Mouse (Mus musculus): ENCODE results near the gene Gm20538.

The Gm20538 gene

GRCm38 (mm10) chr19:44535376-44535775, 17.3 kb downstream of the Gm20538 start:
- no peak for DNase-seq (ENCODE audit: low spot score in 2 of 2)

DNA sequence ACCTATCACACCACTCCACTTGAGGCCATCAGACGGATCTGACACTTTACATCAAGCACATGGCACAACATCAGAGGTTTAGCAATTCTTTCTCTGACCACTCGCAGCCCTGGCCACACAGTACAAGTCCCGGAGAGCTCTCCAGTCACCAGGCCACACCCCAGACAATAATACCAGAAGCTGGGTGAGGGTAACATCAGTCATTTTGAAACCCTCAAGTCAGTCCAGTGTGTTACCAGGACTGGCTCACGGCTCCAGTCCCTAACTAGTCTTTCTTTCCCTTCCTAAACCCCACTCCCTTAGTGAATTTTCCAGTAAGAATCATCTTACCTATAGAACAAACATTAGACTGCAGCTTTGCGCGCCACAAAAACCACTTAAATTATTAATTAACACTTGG, 22.6 kb downstream of the Gm20538 start:
- no peak for DNase-seq (ENCODE audit: low spot score in 2 of 2)

DNA sequence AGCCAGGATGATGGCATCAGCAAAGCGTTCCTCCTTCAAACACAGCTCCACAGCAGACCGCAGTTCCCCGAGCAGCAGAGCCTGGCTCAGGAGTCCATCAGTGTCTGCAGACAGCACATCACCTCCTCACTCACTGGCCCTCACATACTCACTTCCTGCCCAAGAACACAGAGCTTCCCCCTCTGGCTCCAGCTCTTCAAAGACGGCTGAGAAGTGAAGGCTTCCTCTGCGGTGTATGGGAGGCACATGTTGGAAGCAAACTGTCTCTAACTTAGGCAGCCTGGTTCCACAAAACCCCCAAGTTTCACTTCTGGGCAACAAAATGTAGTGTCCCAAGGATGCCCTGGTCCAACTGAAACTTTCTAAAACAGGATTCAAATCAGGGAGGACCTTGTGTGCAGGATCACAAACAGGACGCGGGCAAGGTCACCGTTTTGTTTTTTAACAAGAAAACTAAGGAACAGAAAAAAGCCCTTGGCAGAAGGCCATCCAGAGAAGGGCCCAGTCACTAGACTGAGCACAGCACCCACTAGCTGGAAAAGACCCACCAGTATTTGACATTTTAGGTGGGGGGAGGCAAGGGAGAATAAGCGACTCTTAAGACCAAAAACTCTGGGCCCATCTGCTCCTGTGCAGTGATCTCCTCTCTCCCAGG, 27.0 kb downstream of the Gm20538 start:
- DNase-seq (ENCODE audit: low spot score in 2 of 2) = no peak

DNA sequence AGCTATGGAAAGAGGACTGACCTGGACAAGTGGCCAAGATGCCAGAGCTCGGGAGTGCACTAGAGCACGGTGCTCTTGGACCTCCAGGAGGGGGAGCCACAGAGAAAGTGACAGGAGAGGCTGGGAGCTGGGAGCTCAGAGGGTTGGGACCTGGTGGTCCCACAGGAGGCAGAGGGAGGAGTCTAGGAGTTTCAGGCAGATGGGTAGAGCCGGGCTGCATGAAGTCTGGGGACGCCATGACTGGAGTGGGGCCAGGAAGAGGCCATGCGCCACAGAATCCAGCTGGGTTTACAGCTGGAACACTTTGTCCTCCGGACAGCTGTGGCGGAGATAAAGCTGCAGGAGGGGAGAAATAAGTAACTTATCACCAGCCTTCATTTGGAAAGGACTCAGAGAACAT, 33.5 kb downstream of the Gm20538 start:
- peak in 1 of 2 experiments; percentile 9 for DNase-seq (ENCODE audit: low spot score in 2 of 2)

GRCm38 (mm10) chr19:44517996-44518768, 34.4 kb downstream of the Gm20538 start:
- DNase-seq (ENCODE audit: low spot score in 2 of 2) = no peak

DNA sequence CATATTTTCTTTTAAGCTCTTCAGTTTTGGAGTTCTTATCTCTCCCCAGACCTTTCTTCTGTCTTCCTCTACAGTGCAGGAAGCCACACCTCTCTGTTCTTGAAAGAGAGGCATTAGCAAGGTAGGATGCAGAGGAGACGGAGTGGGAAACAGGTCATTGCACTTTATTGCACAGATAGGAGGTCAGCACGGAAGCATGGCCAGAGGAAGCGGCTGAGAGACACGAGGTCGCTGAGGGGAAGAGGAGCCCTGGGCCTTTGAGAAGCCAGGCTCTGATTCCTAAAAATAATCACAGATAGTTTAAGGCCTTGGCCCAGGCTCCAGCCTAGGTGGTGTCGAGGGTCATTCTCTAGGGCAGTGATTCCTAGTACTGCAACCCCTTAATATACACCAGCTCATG, 36.9 kb downstream of the Gm20538 start:
- DNase-seq (ENCODE audit: low spot score in 2 of 2) = no peak

DNA sequence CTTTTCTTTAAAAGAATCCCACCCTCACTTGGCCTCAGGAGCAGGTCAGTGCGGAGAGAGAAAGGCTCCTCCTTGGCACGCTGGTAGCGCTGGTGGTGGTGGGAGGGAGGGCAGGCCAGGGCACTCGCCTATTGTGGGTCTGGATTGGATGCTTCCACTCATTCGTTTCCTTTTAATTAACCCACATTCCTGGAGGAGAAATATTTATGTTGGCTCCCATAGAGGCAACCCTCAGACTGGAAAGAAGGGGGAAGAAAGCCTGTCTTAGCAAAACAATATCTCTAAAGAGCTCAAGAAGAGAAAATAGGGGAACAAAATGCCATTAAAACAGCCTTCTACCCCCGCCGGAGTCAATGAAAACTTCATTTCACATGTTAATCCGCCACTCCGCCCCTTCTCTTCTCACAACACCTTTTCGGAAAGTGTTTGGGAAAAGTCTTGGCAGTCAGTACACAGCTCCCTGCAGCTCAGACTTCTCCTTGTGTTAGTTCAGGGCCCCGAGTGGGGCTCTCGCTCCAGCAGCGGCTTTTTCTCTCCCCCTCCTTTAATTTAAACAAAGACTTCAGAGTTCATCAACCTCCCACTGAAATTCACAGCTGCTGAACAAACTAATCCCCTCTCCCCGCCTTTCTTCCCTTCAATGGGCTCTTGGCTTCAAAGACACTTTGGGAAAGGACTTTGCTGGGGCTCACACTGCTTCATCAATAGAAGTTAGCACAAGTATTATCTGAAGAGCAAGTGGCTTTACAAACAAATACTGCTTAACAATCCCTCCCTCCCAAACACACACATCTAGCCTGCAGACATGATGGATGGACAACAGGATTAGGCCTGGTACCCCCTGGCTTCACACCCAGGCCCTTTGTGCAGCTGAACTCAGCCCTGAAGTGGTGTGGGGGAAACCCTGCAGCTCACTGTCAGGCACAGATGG, 37.8 kb downstream of the Gm20538 start:
- no peak for DNase-seq (ENCODE audit: low spot score in 2 of 2)

- no peak for DNase-seq (ENCODE audit: low spot score in 2 of 2)
These were observed 38.6 kb downstream of the Gm20538 start for GRCm38 (mm10) chr19:44513921-44514482.

- no peak for DNase-seq (ENCODE audit: low spot score in 2 of 2)
These were observed 39.4 kb downstream of the Gm20538 start for GRCm38 (mm10) chr19:44513054-44513833.

- no peak for DNase-seq (ENCODE audit: low spot score in 2 of 2)
These were observed 40.0 kb downstream of the Gm20538 start for GRCm38 (mm10) chr19:44512601-44513000.

DNA sequence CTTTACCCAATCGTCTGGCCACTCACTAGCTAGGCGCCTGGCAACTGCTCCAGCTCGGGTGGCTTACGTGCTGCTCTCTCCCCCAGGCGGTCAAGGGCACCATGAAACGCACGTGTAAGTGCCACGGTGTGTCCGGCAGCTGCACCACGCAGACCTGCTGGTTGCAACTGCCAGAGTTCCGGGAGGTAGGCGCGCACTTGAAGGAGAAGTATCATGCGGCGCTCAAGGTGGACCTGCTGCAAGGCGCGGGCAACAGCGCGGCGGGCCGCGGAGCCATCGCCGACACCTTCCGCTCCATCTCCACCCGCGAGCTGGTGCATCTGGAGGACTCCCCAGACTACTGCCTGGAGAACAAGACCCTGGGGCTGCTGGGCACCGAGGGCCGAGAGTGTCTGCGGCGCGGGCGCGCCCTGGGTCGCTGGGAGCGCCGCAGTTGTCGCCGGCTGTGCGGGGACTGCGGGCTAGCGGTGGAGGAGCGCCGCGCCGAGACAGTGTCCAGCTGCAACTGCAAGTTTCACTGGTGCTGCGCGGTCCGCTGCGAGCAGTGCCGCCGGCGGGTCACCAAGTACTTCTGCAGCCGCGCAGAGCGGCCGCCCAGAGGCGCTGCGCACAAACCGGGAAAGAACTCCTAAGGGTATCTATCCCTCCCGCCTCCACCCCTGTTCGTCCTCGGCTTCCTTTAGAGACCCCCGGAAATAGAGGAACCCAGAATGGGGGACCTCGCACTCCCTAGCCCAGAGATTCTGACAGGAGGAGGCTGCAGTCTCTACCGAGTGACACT, 41.0 kb downstream of the Gm20538 start:
- no peak for DNase-seq (ENCODE audit: low spot score in 2 of 2)

DNA sequence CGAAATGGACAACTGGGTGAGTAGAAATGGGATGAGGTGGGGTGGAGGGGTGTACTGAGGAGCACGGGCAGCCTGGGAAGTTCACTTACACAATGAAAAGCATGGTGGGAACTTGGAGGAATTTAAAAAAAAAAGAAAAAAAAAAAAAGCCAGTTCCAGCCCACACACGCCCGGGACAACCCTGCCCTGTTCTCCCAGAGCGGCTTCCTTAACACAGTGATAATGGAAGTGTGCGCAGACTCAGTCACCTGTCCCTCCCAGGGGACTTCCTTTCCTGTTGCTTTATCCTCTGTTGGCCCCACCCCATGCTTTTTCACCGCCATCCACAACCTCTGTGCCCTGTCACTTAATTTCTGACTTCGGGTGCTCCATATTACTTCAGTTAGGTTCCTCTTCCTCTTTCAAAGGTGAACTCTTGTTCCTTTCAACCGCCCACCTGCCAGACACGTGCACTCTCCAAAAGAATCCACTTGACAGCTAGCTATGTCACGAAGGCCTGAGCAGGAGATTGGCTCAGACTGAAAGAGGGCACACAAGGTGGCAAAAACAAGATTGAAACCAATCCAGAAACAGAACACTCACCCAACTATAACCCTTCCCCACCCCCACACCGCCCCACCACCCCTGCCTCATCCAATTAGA, 42.0 kb downstream of the Gm20538 start:
- no peak for DNase-seq (ENCODE audit: low spot score in 2 of 2)

GRCm38 (mm10) chr19:44502741-44503140, 49.9 kb downstream of the Gm20538 start:
- DNase-seq (ENCODE audit: low spot score in 2 of 2) = no peak

DNA sequence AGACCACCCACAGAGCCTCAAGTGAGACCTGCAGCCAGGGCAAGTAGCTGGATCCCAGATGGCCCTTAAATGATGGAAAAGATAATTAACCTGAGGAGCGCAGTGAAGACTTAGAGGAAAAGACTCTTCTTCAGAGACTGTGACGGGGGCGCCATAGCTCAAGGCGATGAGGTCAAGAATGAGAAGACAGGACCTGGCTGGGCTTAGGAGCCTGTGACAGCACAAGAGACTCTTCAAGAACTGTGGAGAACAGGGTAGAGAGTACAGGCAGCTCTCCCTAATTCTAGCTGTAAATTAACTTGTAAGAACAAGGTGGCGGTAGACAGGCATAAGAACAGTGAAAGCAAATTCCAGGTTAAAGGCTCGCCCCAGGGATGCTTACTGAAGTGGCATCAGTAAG, 50.7 kb downstream of the Gm20538 start:
- no peak for DNase-seq (ENCODE audit: low spot score in 2 of 2)

DNA sequence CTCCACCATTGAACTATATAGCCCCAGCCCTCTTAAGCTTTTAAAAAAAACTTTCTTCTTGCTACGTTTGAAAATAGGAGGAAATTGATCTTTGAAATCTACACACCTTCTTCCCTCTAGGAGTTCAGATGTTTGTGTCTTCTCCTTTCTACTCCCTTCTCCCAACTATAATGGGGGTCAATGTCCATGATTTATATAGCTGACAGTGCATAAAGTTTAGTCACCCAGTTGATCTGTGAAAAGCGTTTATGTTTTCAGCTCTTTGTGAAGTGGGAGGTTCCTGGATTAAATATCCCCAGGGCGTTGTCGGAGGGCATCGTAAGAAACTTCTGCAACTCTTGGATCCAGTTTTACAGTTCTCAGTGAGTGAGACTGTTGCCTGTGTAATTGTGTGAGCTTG, 52.4 kb downstream of the Gm20538 start:
- DNase-seq (ENCODE audit: low spot score in 2 of 2) = no peak

GRCm38 (mm10) chr19:44498936-44499335, 53.7 kb downstream of the Gm20538 start:
- DNase-seq (ENCODE audit: low spot score in 2 of 2) = no peak

- DNase-seq (ENCODE audit: low spot score in 2 of 2) = no peak
These were observed 55.7 kb downstream of the Gm20538 start for GRCm38 (mm10) chr19:44496941-44497340.

- DNase-seq (ENCODE audit: low spot score in 2 of 2) = no peak
These were observed 56.1 kb downstream of the Gm20538 start for GRCm38 (mm10) chr19:44496511-44496910.

Measured in urinary bladder, postnatal 36 days (tissue).